Mouse (Mus musculus) embryonic facial prominence, embryonic 15.5 days (tissue): ENCODE measurements around the gene Chil3. TPM values are rescaled to one million over a fixed set of nuclear protein-coding genes. Genes with fewer than 3 reads are reported as not detected.
"Not testable (repeated sequence)": the region's sequence is repeated elsewhere in the genome, so short reads cannot be mapped to it uniquely, and the experiment has no call there.

Source experiments
- ATAC-seq: fragments of 200-750 bp; cut with Nextera tagmentation; 2 replicates; pipeline ENCODE4 v1.8.0; 2017; ENCODE audit warnings: low read depth, moderate TSS enrichment; ENCODE audit not compliant: insufficient number of reproducible peaks, low FRiP score, low TSS enrichment
- H3K27ac ChIP-seq: fragments of 300-500 bp; sonication (generic); replicated peaks from 2 replicates; pipeline ENCODE4 v1.5.1; 2015; ENCODE audit warnings: mild to moderate bottlenecking, inconsistent platforms
- H3K27me3 ChIP-seq: fragments of 300-500 bp; sonication (generic); 2 replicates; pipeline ENCODE4 v1.6.1; 2015; ENCODE audit warnings: inconsistent platforms
- H3K36me3 ChIP-seq: fragments of 300-500 bp; sonication (generic); 2 replicates; pipeline ENCODE4 v1.6.1; 2015; ENCODE audit warnings: mild to moderate bottlenecking, inconsistent platforms
- H3K4me1 ChIP-seq: fragments of 300-500 bp; sonication (generic); 2 replicates; pipeline ENCODE4 v1.6.1; 2015; ENCODE audit warnings: inconsistent platforms
- H3K4me2 ChIP-seq: fragments of 300-500 bp; sonication (generic); replicated peaks from 2 replicates; pipeline ENCODE4 v1.6.1; 2015; ENCODE audit warnings: mild to moderate bottlenecking, inconsistent platforms
- H3K4me3 ChIP-seq: fragments of 300-500 bp; sonication (generic); replicated peaks from 2 replicates; pipeline ENCODE4 v1.5.1; 2015; ENCODE audit warnings: mild to moderate bottlenecking, inconsistent platforms
- H3K9ac ChIP-seq: fragments of 300-500 bp; sonication (generic); 2 replicates; pipeline ENCODE4 v1.6.1; 2015; ENCODE audit warnings: inconsistent platforms
- H3K9me3 ChIP-seq: fragments of 300-500 bp; sonication (generic); replicated peaks from 2 replicates; pipeline ENCODE4 v1.6.1; 2016; ENCODE audit warnings: inconsistent platforms
- WGBS: fragments of 180-500 bp; shearing (Covaris S2); methylation state at CpG from one replicate; pipeline ENCODE4 v1.1.7; 2015; 5-methylcytosine and 5-hydroxymethylcytosine counted together
- polyA plus RNA-seq: library from polyadenylated mRNA; unstranded; fragments of >200 nt; fragmentation: Nextera tagmentation; extraction: Ambion mirVana; gene quantifications from 2 replicates; pipeline ENCODE4 v1.2.1, GENCODE M21; 2015

The Chil3 gene
- polyA plus RNA-seq, result 0.18 TPM in 1 of 2 replicates, not detected in the other

DNA sequence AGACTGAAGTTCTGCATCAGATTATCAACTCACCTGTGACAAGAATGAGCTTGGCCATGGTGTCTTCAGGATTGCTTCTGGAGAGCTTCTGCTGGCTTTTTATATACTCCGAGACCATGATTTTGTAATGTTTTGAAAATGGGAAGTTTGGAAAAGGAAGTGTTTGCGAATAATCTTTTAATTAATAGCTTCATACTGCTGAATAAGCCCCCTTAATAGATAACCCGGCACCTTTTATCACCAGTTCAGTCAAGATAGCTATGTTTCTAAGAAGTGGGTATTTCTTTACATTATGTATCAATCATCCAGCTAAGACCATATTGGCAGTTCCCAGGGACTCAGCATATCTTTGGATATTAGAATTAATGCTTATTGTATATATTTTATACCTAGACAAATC is at the start of gene Chil3:
Chil3 (minus strand) TSS at position 101 of the 400 bp plus-strand sequence.
- Histone ChIP-seq H3K9ac (no peak within 1 kb of the TSS), H3K27ac (no peak within 1 kb of the TSS), H3K4me3 (no peak within 1 kb of the TSS), H3K9me3 (peaks cover 12% of the 10 kb centered on the region; the same call in 1 of the 2 replicates), H3K4me1 (no peaks in the 10 kb centered on the region), H3K36me3 (no peaks in the 10 kb centered on the region), H3K27me3 (no peaks in the 10 kb centered on the region), H3K4me2 (no peak within 1 kb of the TSS)
- ATAC-seq, result no peak
- 75% methylated on average over 3 of the region's 3 CpGs for WGBS

DNA sequence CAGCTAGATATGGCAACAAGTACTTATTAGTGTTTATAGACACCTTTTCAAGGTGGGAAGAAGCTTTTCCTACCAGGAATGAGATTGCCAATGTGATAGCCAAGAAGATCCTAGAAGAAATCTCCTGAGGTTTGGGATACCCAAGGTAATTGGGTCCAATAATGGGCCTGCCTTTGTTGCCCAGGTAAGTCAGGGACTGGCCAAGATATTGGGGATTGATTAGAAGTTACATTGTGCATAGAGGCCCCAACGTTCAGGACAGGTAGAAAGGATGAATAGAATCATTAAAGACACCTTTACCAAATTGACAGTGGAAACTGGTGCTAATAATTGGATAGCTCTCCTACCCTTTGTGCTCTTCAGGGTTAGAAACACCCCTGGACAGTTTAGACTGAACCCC is 30.7 kb upstream of the Chil3 start:
- H3K9me3 ChIP-seq, result peaks cover 26% of the 10 kb centered on the region
- H3K36me3 ChIP-seq, H3K4me2 ChIP-seq, H3K9ac ChIP-seq, ATAC-seq, H3K4me1 ChIP-seq, H3K27me3 ChIP-seq, H3K27ac ChIP-seq, H3K4me3 ChIP-seq: not testable (repeated sequence)
- WGBS, result 38% methylated on average over 1 of the region's 1 CpGs

DNA sequence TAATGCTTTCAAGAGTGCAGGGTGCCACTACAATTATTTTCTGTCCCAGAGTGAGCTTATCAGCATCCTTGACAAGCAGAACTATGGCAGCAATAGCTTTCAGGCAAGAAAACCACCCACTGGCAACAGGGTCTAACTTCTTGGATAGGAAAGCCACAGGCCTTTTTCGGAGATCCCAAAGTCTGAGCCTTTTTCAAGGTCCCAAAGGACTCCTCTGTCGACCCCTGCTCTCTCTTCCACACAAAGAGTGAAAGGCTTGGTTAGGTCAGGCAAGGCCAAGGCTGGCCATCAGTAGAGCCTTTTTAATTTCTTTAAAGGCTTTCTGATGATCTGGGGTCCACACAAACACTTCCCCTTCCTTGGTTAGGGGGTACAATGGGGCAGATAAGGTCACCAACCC is 29.9 kb upstream of the Chil3 start:
- peaks cover 26% of the 10 kb centered on the region for H3K9me3 ChIP-seq
- not testable (repeated sequence) for ATAC-seq, H3K27ac ChIP-seq, H3K4me2 ChIP-seq, H3K9ac ChIP-seq, H3K4me3 ChIP-seq, H3K4me1 ChIP-seq, H3K27me3 ChIP-seq, H3K36me3 ChIP-seq
- 69% methylated on average over 2 of the region's 2 CpGs for WGBS

DNA sequence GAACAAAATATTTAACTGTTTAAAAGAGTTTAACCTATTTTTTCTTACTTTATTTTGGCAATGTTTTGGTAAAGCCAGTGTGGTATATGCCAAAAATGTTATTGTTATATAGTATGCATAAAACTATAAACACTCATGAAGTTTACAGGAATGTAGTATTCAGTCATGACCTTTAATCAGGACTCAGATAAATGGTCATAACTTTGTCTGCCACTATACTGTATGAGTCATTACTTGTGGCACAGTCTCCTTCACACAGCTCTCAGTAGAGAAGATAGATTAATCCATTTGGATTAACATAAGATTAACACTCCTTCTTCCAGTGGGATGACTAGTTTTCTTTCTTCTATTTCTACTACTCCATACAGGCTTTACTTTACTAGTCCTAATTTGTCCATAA is 28.9 kb upstream of the Chil3 start:
- Histone ChIP-seq H3K27ac (no peak overlapping the region), H3K4me2 (no peak overlapping the region), H3K9ac (no peak overlapping the region), H3K9me3 (peaks cover 26% of the 10 kb centered on the region), H3K4me1 (no peaks in the 10 kb centered on the region), H3K36me3 (no peaks in the 10 kb centered on the region), H3K4me3 (no peak overlapping the region), H3K27me3 (no peaks in the 10 kb centered on the region)
- no peak for ATAC-seq

DNA sequence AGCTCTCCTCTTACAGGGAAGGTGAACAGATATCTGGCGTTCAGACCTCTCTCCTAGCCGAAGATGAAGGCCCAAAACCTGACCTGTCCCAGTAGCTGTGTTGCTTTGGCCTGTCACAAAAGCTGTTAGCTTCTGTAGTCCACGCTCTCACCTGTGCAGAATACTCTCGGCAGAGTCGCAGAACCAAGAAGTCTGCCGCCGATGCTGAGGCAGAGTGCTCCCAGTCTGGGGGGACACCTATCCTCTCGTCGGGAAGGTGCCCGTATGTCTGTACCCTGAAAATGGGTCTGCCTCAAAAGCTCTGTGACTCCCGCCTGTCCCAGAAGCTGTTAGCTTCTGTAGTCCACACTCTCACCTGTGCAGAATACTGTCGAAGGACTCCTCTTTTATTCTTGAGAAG is 28.1 kb upstream of the Chil3 start:
- H3K9me3 ChIP-seq, result peaks cover 26% of the 10 kb centered on the region
- no peak overlapping the region for H3K27ac ChIP-seq
- no peaks in the 10 kb centered on the region for H3K36me3 ChIP-seq
- H3K4me2 ChIP-seq, result no peak overlapping the region
- 86% methylated on average over 12 of the region's 12 CpGs for WGBS
- H3K4me1 ChIP-seq, result no peaks in the 10 kb centered on the region
- H3K4me3 ChIP-seq, result no peak overlapping the region
- ATAC-seq, result no peak
- no peaks in the 10 kb centered on the region for H3K27me3 ChIP-seq
- H3K9ac ChIP-seq, result no peak overlapping the region

DNA sequence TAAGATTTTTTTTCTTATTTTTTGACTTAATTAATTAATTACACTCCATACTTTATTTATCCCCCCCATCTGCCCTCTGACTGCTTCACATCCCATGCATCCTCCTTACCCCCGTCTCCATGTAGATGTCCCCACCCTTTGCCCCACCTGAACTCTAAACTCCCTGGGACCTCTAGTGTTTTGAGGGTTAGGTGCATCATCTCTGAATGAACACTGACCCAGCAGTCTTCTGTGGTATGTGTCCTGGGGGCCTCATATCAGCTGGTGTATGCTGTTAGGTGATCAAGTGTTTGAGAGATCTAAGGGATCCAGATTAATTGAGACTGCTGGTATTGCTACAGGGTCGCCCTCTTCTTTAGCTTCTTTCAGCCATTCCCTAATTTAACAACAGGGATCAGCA is 20.6 kb upstream of the Chil3 start:
- H3K4me2 ChIP-seq, result no peak overlapping the region
- H3K9me3 ChIP-seq, result peaks cover 19% of the 10 kb centered on the region; the same call in 1 of the 2 replicates
- no peaks in the 10 kb centered on the region for H3K27me3 ChIP-seq
- no peak overlapping the region for H3K27ac ChIP-seq
- H3K36me3 ChIP-seq, result no peaks in the 10 kb centered on the region
- ATAC-seq, result no peak
- no peaks in the 10 kb centered on the region for H3K4me1 ChIP-seq
- no peak overlapping the region for H3K4me3 ChIP-seq
- H3K9ac ChIP-seq, result no peak overlapping the region
- 72% methylated on average over 2 of the region's 2 CpGs for WGBS

DNA sequence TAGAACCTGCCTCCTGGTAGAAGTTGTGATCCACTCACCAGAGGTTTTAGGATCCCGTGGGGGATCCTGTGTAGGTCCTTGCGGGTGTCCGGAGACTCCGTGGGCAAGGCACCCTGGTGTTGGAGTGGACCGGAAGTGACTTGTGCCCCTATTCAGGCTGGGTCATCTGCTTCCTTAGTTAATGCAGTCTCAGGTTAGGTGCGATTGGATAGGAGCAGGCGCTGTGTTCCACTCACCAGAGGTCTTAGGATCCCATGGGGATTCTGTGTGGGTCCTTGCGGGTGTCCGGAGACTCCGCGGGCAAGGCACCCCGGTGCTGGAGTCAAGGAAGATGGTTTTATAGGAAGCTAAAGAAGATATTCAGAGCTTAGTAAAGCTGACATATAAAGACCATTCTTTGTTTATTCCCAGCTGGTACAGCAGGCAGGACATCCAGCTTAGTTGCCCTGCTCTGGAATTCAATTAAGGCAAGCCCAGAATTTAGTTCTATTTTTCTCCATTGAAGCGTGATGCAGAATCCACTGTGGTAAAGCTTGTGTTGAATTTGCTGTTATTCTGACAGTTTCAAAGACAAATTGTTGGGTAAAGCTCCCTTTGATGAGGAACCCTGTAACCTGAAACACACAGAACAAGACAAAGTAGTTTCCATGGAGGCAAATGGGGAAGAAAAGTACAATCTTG is 10.3 kb upstream of the Chil3 start:
- Histone ChIP-seq H3K36me3 (no peaks in the 10 kb centered on the region), H3K4me1 (no peaks in the 10 kb centered on the region), H3K4me3 (no peak overlapping the region), H3K9ac (no peak overlapping the region), H3K27me3 (no peaks in the 10 kb centered on the region), H3K27ac (no peak overlapping the region), H3K9me3 (0 out of 2 replicates have a peak, but pooled peaks cover 7% of the 10 kb centered on the region), H3K4me2 (no peak overlapping the region)
- no peak for ATAC-seq
- WGBS, result 85% methylated on average over 13 of the region's 13 CpGs

DNA sequence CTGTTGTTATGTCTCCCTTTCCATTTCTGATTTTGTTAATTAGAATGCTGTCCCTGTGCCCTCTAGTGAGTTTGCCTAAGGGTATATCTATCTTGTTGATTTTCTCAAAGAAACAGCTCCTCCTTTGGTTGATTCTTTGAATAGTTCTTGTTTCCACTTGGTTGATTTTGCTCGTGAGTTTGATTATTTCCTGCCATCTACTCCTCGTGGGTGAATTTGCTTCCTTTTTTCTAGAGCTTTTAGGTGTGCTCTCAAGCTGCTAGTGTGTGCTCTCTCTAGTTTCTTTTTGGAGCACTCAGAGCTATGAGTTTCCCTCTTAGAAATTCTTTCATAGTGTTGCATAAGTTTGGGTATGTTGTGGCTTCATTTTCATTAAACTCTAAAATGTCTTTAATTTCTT is 7.6 kb upstream of the Chil3 start:
- ATAC-seq, H3K27ac ChIP-seq, H3K9me3 ChIP-seq, H3K4me3 ChIP-seq, H3K4me2 ChIP-seq, H3K27me3 ChIP-seq, H3K4me1 ChIP-seq, H3K36me3 ChIP-seq, H3K9ac ChIP-seq: not testable (repeated sequence)
- 47% methylated on average over 2 of the region's 2 CpGs for WGBS

DNA sequence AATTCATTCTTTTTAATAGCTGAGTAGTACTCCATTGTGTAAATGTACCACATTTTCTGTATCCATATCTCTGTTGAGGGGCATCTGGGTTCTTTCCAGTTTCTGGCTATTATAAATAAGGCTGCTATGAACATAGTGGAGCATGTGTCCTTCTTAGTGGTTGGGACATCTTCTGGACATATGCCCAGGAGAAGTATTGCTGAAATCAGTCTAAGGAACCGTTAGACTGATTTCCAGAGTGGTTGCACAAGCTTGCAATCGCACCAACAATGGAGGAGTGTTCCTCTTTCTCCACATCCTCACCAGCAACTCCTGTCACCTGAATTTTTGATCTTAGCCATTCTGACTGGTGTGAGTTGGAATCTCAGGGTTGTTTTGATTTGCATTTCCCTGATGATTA is 5.1 kb upstream of the Chil3 start:
- H3K4me2 ChIP-seq, H3K9ac ChIP-seq, H3K27ac ChIP-seq, ATAC-seq, H3K36me3 ChIP-seq, H3K9me3 ChIP-seq, H3K27me3 ChIP-seq, H3K4me3 ChIP-seq, H3K4me1 ChIP-seq: not testable (repeated sequence)
- WGBS, result 62% methylated on average over 2 of the region's 2 CpGs

DNA sequence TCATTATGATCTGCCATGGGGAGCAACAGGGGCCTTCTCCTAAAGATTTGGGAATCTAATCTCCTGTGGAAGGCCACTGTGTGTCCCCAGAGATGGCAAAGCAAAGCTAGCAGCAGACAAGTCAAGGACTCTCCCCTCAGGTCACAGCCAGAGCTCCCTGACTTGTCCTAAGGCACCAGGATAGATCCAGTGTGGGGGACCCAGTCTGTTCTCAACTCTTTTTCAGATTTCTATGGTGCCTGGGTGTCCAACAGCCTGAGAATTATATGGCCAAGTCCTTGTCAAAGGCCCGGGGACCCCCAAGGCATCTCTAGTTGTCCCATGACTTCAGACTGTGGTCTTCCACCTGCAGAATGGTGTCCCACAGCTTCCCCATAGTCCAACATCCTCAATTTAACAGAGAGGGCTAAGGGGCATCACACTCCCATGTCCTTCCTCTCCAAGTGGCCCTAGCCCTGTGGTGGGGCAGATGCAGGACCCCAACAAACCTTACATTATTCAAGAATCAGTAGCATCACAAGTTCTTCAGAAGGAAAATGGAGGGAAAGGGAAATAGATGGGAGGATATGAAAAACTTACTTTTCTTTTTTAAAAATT is 3.9 kb upstream of the Chil3 start:
- 82% methylated on average over 1 of the region's 1 CpGs for WGBS
- Histone ChIP-seq H3K36me3 (no peaks in the 10 kb centered on the region), H3K27me3 (no peaks in the 10 kb centered on the region), H3K9ac (no peak overlapping the region), H3K4me1 (no peaks in the 10 kb centered on the region), H3K4me2 (no peak overlapping the region), H3K27ac (no peak overlapping the region), H3K4me3 (no peak overlapping the region), H3K9me3 (peaks cover 8% of the 10 kb centered on the region; the same call in 1 of the 2 replicates)
- peak; percentile 29; the same call in 1 of the 2 replicates for ATAC-seq

DNA sequence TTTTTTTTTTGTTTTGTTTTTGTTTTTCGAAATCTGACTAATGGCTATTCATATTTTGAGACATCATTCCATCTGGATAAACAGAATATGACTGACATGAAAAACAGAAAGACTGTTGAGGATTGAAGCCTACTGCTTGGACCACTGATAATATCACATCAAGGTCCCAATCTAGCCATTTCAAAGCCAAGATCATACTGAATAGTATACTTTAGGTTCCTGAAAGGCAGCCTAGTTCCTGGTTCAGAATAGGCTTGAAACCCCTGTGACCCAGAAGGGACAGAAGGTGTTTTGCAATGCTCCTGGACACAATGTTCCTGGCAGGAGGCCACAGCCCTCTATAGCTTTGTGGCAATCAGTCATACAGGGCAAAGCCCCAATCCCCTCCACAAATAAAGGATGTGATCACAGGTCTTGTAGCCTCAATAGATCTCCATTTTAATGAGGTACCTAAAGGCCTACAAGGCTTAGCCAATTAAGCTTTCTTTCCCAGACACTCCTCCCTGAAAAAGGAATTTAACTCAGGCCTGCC is 3.2 kb upstream of the Chil3 start:
- no peaks in the 10 kb centered on the region for H3K36me3 ChIP-seq
- H3K4me2 ChIP-seq, result no peak overlapping the region
- WGBS, result 50% methylated on average over 1 of the region's 1 CpGs
- H3K27ac ChIP-seq, result no peak overlapping the region
- no peak overlapping the region for H3K9ac ChIP-seq
- H3K27me3 ChIP-seq, result no peaks in the 10 kb centered on the region
- no peak for ATAC-seq
- H3K9me3 ChIP-seq, result peaks cover 8% of the 10 kb centered on the region; the same call in 1 of the 2 replicates
- H3K4me3 ChIP-seq, result no peak overlapping the region
- no peaks in the 10 kb centered on the region for H3K4me1 ChIP-seq

DNA sequence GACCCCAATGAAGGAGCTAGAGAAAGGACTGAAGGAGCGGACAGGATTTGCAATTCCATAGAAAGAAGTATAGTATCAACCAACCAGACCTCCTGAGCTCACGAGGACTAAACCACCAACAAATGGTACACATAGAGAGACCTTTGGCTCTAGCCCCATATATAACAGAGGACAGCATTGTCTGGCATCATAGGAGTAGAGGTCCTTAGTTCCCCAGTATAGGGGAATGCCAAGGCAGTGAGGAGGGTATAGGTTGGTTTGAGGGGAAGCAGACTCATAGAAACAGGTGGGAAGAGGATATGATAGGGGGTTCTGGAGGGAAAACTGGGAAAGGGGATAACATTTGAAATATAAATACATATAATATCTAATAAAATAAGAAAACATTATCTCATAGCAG is 13.0 kb downstream of the Chil3 start:
- Histone ChIP-seq H3K4me1 (no peaks in the 10 kb centered on the region), H3K4me3 (no peak overlapping the region), H3K4me2 (no peak overlapping the region), H3K27ac (no peak overlapping the region), H3K9me3 (peaks cover 7% of the 10 kb centered on the region; the same call in 1 of the 2 replicates), H3K9ac (no peak overlapping the region), H3K27me3 (no peaks in the 10 kb centered on the region), H3K36me3 (no peaks in the 10 kb centered on the region)
- WGBS, result 79% methylated on average over 2 of the region's 2 CpGs
- no peak for ATAC-seq
